Mouse (Mus musculus) cerebellum, adult 2 months (tissue): ENCODE data around the gene Sp140.
"Not testable (repeated sequence)": the region's sequence is repeated elsewhere in the genome, so short reads cannot be mapped to it uniquely, and the experiment has no call there.

Source experiments
- CTCF ChIP-seq: fragments of 200-500 bp; IDR thresholded peaks from 2 replicates; pipeline ENCODE4 v1.5.1; 2011; ENCODE audit warnings: low read depth, mild to moderate bottlenecking, control low read depth, low read length, moderate library complexity, borderline replicate concordance; ENCODE audit not compliant: insufficient read depth
- POLR2A ChIP-seq: fragments of 200-500 bp; IDR thresholded peaks from 2 replicates; pipeline ENCODE4 v1.6.1; 2011; ENCODE audit warnings: low read length, control low read depth, borderline replicate concordance; ENCODE audit not compliant: insufficient read depth

DNA sequence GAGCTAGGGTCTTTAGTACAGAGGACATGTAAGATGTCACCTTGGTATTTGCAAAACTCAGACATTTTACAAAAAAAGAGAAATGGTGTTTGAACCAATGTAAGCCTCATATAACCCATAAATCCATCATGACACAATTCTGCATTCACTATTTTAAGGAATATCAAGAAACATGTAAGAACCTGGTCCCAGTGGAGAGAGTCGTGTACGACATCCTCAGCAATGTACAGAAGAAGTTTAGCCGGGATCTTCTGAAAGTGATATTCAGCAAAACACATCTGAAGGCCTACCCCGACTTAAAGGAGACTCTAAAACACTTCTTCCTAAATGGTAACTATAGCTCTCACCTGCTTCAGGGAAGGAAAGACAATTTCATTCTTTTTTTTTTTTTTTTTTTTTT is 10.4 kb downstream of the Sp140 start:
- TF ChIP-seq CTCF, POLR2A: not testable (repeated sequence)
